Mouse (Mus musculus): ENCODE measurements at regions not wholly inside any gene's neighbourhood (a gene's known extent, or its start where the extent isn't known, plus 50 kb on each side); places are given as distances from the start of the nearest gene placed in this dataset.
"Not testable (repeated sequence)": the region's sequence is repeated elsewhere in the genome, so short reads cannot be mapped to it uniquely, and the experiment has no call there.

DNA sequence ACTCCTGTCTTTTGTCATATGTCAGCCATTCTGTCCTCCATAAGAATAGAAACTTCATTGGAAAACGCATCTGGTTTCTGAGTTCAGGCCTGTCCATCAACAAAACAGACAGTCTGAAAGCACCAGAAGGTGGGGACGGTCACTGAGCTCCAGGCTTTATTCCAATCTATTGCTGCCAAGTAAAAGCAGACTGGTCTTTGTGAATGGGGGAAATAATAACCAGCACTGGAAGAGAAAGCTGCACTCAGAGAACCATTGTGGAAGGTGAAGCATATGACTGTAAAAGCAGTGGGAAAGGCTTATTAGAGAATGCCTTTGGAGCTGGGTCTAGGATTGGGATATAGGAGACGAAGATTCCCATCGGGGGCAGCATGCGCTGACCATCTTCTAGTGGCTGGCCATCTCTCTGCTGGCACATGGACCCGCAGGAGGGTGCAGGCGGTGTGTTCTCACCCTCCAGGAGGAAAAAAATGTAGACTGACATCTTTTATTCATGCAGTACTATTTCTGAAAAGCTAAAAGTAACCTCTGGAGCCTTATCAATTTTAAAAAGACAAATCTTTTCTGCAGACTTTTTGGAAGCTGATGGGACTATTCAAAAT is 1638.0 kb downstream of the Car8 start:
- no peak for DNase-seq

DNA sequence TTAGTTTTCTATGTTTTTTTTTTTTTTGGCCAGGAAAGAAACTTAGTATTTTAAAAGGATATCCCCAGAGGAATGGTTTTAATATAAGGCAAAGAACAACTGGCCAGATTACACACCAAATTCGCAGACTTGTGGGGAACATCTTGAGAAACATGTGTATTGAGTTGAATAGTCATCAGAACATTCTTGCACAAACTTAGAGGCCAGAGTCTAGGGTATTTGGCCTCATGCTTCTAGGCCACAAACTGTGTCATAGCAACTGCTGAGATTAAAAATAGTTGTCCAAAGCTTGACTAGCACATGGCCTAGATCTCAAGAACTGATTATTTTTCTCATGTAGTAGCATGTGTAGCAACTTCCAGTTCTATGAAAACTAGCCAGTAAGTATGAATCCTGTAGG is 1642.5 kb downstream of the Car8 start:
- DNase-seq = no peak

DNA sequence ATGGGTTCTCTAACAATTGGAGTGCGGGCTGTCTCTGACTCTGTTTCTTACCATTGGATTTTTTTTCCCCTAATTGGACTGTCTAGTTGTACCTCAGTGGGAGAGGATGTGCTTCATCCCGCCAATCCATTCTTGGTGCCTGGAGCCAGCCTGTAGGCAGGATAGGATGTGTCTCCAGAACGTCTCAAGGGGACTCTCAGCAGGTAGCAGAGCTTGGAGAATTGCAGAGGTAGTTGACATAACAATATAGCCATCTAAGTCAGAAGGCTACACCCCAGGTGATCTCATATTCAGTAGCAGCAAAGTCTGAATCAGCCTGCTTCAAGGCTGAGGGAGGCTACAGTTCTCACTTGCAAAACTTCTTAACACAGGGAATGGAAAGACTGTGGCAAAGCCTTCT is 1646.0 kb downstream of the Car8 start:
- not testable (repeated sequence) for DNase-seq

DNA sequence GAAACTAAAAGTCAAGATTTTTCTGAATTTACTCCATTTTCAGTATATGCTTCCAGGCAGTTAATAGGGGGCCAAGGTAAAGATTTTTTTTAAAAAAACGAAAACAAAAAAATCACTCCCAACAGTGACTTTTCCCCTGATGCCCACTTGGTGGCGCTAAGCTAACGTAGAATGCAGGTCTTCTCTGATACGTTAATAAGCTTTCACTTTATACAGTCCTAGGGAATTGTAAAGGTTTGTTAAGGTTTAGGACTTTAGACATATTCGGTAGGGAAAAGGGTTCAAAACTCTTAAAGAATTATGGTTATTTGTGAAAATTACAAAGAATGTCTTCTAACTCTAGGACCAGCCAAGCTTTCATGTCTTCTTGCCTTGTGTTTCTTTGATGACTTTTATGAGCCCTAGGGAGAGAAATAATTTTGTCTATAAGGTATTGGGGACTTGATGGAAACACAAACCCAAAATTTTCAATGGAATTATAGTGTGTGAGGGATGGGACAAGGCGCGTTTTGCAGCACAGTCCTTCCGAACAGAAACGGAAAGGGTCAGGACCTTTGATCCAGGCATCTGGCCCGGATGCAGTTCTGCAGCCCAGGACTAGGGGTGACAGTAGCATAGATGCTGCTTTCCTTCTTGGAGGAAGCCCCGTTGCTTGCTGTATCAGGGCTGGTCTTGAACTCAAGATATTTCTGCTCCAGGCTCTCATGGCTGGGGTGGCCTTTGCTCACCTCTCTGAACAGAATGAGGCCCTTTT is 1677.1 kb downstream of the Car8 start:
- DNase-seq = peak; percentile 17

DNA sequence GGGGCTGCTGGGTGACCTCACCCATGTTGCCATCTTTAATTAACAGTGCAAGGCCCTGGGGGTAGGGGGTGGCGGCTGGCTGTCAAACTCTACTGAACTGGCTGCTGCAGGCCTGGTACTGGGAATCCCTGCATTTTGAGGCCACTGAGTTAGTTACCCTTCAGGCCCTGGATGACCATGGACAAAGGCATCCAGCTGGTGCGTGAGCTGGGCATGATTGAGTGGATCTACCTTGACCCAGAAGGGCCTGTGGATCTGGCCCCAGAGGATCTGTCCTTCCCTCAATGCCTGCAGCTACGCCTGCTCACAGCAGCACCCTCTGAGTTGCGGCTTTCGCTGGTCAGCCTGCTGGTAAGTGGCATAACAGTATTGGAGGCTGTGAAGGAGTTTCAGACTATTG is 1699.2 kb downstream of the Car8 start:
- DNase-seq = no peak

DNA sequence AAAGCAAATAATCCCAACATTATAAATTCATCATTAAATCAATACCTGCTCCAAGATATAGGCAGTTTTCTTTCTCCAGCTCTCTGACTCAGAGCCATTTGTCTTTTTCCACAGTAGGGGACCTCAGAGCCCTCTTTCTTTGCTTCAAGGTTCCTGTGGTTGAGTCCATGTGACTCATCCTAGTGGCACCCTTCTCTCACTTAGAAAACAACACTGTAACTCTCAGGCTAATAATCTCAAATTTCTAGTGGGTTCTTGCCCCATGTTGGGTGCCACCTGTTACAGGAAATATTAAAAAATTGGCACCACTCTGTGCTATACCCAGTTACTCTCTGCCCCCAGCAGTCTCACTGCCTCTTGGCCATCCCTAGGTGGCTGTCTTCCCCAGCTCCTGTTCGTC is 1706.4 kb downstream of the Car8 start:
- no peak for DNase-seq

DNA sequence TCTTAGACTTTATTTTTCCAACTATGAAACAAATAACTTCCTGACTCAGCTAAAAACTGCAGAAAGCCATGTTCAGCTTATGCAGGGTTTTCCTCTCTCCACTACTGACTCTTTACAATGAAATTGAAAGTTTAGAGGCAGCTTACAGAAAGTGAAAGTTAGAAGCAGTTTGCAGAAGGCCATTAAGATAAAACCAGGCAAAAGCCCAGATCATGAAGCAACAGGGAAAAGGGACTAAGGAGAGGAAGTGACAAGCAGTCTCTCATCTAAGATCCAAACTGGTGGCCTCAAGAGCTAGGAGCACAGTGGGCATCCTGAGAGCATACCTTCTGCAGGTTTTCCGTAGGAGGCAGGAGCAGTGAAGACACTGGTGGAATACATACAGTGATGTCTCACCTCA is 1721.2 kb downstream of the Car8 start:
- DNase-seq = no peak

DNA sequence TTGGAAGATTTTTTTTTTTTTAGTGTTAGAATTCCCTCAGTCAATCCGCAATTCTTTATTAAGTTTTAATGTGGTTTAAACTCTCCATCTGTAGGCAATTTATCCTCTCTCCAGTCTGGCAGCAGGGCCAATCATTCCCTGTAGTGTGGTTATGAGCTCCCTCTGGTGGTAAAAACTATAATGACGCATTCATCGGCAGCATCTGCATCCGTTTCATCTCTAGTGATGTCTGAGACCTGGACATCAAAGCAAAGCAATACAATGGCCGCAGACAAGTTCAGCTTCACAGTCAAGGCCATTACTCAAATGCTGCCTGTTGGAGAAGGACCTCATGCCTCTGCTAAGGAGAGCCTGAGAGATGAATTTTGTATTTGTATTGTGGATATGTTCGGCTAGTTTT is 1721.7 kb upstream of the Impad1 start:
- DNase-seq = peak; percentile 50

DNA sequence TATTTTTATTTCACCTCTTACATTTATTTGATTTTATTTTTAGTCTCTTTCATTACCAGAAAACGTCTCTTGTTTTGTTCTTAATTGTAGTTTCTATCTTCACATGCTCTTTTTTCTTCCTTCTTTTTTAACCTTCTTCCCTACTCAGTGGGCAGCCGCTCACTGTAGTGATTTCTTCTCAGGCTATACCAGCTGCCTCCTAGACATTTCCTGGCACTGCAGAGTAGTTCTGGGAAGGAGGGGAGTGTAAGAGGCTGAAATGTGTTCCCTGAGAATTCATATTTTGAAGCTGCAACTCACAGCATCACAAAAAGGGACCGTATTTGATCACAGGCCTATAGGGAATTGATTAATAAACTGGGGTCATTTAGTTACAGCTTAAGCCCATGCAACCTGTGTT is 1720.5 kb upstream of the Impad1 start:
- no peak for DNase-seq

DNA sequence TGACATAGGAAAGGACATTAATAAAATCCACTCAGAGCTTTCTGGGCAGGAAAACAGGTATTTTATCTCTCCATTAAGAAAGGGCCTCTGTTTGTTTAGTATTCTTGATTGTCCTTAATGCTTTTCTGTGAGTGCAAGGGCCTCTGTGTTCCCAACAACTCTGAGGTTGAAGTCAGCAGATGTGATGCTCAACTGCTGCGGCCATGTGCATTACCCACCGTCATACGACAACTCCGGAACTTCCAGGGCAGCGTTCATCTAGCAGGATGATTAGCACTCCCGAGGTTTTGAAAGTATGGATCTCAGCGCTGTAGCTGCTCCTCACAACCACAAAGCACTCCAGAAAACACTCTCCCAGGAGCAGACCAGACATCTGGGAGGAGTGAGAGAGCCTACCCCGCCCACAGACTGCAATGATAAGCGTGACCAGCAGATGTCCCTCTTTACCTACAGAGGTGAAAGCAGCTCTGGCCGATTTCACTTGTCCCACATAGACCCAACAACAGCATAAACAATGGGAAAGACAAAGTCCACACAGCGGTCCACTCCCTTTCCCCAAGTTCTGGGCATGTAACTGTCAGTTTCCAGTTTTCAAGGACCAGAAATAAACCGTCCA is 1719.7 kb upstream of the Impad1 start:
- peak; percentile 83 for DNase-seq

DNA sequence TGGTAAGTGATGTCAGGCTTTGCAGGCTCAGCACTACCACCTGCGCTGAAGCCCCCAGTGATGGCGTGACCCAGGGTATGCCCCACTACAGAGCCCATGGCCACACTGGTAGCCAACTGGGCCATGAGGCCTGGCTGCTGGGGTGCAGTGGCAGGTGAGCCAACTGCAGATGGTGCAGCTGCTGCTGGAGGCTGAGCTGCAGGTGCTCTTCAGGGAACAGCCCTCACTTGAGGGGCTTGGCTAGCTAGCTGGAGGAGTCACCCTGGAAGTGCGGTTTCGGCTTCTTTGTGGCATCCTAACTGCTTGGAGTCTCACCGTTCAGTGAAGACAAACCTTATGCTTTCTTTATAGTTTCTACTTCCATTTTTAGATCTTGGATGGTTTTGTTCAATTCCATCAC is 1714.9 kb upstream of the Impad1 start:
- no peak for DNase-seq

All from kidney, adult 18-20 months (tissue).